Mouse (Mus musculus): ENCODE measurements around the gene Gm44805. TPM values are rescaled to one million over a fixed set of nuclear protein-coding genes. Genes with fewer than 3 reads are reported as not detected.
"Not testable (repeated sequence)": the region's sequence is repeated elsewhere in the genome, so short reads cannot be mapped to it uniquely, and the experiment has no call there.

Gm44805 gene
- polyA plus RNA-seq, 1 experiment from 2014 or later: not detected

DNA sequence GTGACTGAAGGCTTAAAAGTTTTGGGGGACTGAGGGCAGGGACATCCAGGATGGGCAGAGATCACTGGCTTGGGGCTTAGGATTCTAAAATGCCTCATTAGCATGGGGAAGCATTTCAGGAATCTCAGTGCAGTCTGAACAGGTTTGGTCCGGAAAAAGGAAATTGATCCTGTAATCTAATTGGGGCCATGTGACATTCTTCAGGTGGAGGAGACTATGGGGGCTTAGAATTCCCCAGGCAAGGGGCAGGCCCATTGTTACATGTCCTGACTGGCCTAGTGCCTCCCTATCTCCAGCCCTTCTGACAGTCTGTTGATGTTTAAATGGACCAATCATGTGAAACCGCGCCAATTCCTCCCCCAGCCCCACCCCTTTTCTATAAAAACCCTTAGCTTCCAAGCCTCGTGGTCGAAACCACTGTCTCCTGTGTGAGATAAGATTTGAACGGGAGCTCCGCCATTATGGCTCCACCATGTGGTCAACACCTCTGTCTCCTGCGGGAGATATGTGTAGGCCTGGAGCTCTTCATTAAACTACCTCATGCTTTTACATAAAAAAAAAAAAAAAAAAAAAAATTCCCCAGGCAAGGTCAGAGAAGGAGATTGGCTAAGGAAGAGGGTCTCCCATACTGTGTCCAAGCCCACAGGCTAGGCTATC is 5.8 kb upstream of the Gm44805 start:
- not testable (repeated sequence) for H3K4me3 ChIP-seq; H3K4me1 ChIP-seq (replicated peaks); H3K27me3 ChIP-seq; H3K27ac ChIP-seq (replicated peaks); H3K36me3 ChIP-seq; H3K9ac ChIP-seq; H3K9me3 ChIP-seq; ATAC-seq (ENCODE audit: low read depth); H3K4me2 ChIP-seq
- 80% methylated on average over 8 of the region's 8 CpGs for WGBS

DNA sequence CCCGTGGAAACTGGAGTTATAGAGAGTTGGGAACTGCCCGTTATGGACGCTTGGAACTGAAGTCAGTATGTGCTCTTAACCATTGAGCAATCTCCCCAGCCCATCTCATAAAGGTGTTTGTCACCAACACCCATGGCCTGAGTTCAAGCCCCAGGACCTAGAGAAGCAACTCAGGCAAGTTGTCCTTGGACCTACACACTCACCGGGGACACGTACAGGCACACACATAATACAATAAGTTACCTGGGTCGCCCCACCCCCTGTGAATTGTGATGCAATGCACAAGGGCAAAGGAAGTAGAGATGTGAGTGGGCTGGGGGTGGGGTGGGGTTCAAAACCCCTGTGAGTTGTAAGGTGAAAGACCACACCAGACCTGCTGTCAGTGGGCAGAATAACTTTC is 5.3 kb upstream of the Gm44805 start:
- H3K4me1 ChIP-seq (replicated peaks): no peaks in the 10 kb centered on the region
- H3K27me3 ChIP-seq: no peaks in the 10 kb centered on the region
- no peak overlapping the region for H3K9ac ChIP-seq
- 92% methylated on average over 6 of the region's 6 CpGs for WGBS
- H3K4me3 ChIP-seq: no peak overlapping the region
- no peak overlapping the region for H3K27ac ChIP-seq (replicated peaks)
- no peaks in the 10 kb centered on the region for H3K9me3 ChIP-seq
- H3K36me3 ChIP-seq: no peaks in the 10 kb centered on the region
- ATAC-seq (ENCODE audit: low read depth): no peak
- H3K4me2 ChIP-seq: no peak overlapping the region

- Histone ChIP-seq H3K9me3 (no peaks in the 10 kb centered on the region), H3K4me1 (replicated peaks) (no peaks in the 10 kb centered on the region), H3K27me3 (no peaks in the 10 kb centered on the region), H3K4me2 (no peak overlapping the region), H3K36me3 (no peaks in the 10 kb centered on the region), H3K4me3 (no peak overlapping the region), H3K27ac (replicated peaks) (no peak overlapping the region), H3K9ac (no peak overlapping the region)
- ATAC-seq (ENCODE audit: low read depth): no peak
- WGBS: 67% methylated on average over 4 of the region's 4 CpGs
These were observed 4.2 kb upstream of the Gm44805 start for GRCm38 (mm10) chr7:19685374-19685773.

GRCm38 (mm10) chr7:19683771-19684201 is 2.6 kb upstream of the Gm44805 start:
- Histone ChIP-seq H3K9ac (no peak overlapping the region), H3K27me3 (no peaks in the 10 kb centered on the region), H3K4me2 (no peak overlapping the region), H3K4me3 (no peak overlapping the region), H3K27ac (replicated peaks) (no peak overlapping the region), H3K36me3 (no peaks in the 10 kb centered on the region), H3K4me1 (replicated peaks) (no peaks in the 10 kb centered on the region), H3K9me3 (no peaks in the 10 kb centered on the region)
- ATAC-seq (ENCODE audit: low read depth): no peak
- 91% methylated on average over 6 of the region's 6 CpGs for WGBS

DNA sequence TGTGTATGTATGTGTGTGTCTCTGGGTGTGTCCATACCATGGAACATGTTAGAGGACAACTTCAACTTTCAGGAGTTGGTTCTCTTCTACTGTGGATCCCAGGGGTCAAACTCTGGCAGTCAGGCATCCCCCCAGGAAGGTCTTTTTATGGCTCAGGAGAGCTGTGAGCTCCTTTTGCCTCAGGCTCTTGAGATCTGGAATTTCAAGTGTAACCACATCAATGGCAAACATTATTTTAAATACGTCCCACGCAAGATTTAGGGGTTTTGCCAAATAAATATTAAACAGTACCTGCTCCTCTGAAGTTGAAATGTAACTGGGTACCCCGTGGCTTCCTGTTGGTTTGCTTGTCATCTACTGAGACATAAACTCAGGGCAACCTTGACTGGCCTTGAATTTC is 1.8 kb upstream of the Gm44805 start:
- Histone ChIP-seq H3K9me3 (no peaks in the 10 kb centered on the region), H3K27ac (replicated peaks) (no peak overlapping the region), H3K4me1 (replicated peaks) (no peaks in the 10 kb centered on the region), H3K4me3 (no peak overlapping the region), H3K9ac (no peak overlapping the region), H3K36me3 (no peaks in the 10 kb centered on the region), H3K4me2 (no peak overlapping the region), H3K27me3 (no peaks in the 10 kb centered on the region)
- no peak for ATAC-seq (ENCODE audit: low read depth)
- WGBS: 81% methylated on average over 3 of the region's 3 CpGs

- no peak overlapping the region for H3K4me2 ChIP-seq
- no peaks in the 10 kb centered on the region for H3K4me1 ChIP-seq (replicated peaks)
- no peak for ATAC-seq (ENCODE audit: low read depth)
- no peak overlapping the region for H3K9ac ChIP-seq
- H3K9me3 ChIP-seq: no peaks in the 10 kb centered on the region
- no peaks in the 10 kb centered on the region for H3K27me3 ChIP-seq
- H3K27ac ChIP-seq (replicated peaks): no peak overlapping the region
- 82% methylated on average over 2 of the region's 2 CpGs for WGBS
- no peaks in the 10 kb centered on the region for H3K36me3 ChIP-seq
- H3K4me3 ChIP-seq: no peak overlapping the region
These were observed 521 bp downstream of the Gm44805 start for GRCm38 (mm10) chr7:19680702-19681101.

DNA sequence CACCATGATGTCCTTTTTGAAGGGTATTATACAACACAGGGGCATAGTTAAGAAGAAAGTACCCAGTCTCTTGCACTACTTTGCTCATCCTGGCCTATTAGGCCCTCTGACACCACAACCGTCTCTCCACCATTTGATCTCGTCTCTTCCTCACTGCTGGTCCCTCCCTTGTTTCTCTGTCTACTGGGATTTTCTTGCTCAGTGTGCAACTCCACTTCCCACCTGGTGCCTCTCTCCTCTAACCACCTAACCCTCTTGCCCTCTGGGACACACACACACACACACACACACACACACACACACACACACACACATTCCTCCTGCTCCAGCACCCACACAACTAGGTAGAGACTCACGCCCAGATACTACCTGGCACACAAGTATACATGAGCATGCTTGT is 2.3 kb downstream of the Gm44805 start:
- Histone ChIP-seq H3K9me3 (no peaks in the 10 kb centered on the region), H3K4me2 (no peak overlapping the region), H3K27me3 (no peaks in the 10 kb centered on the region), H3K4me1 (replicated peaks) (no peaks in the 10 kb centered on the region), H3K4me3 (no peak overlapping the region), H3K36me3 (no peaks in the 10 kb centered on the region), H3K9ac (no peak overlapping the region), H3K27ac (replicated peaks) (no peak overlapping the region)
- WGBS: 90% methylated on average over 3 of the region's 3 CpGs
- no peak for ATAC-seq (ENCODE audit: low read depth)

DNA sequence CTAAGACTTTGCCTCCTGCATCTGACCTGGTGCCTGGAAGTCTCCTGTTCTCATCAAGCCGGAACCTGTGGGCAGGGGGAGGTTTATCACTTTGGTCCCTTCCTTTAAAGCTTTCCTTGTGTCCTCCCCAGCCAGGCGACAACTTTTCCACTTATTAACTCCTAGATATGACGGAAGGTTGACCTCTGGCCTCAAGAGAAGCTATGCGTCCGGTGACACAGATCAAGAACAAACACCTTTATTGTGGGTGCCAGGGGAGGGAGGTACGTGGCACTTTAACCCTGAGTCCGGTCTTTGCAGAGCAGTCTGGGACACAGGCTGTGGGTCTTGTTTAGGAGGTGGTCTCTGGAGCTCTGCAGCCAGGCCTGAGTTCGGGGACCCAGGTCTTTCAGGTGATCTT is 3.4 kb downstream of the Gm44805 start, which contains the start of gene Apoc2:
TSS of gene Apoc2 (minus strand) at position 70 of the 400 bp plus-strand sequence.
- Histone ChIP-seq H3K4me2 (no peak within 1 kb of the TSS), H3K36me3 (no peaks in the 10 kb centered on the region), H3K27me3 (no peaks in the 10 kb centered on the region), H3K27ac (replicated peaks) (no peak within 1 kb of the TSS), H3K9me3 (no peaks in the 10 kb centered on the region), H3K9ac (no peak within 1 kb of the TSS), H3K4me1 (replicated peaks) (no peaks in the 10 kb centered on the region), H3K4me3 (no peak within 1 kb of the TSS)
- 75% methylated on average over 8 of the region's 8 CpGs for WGBS
- no peak for ATAC-seq (ENCODE audit: low read depth)

- WGBS: 63% methylated on average over 1 of the region's 1 CpGs
- no peaks in the 10 kb centered on the region for H3K4me1 ChIP-seq (replicated peaks)
- H3K27me3 ChIP-seq: no peaks in the 10 kb centered on the region
- H3K9me3 ChIP-seq: no peaks in the 10 kb centered on the region
- no peak overlapping the region for H3K9ac ChIP-seq
- H3K36me3 ChIP-seq: no peaks in the 10 kb centered on the region
- H3K4me3 ChIP-seq: no peak overlapping the region
- ATAC-seq (ENCODE audit: low read depth): no peak
- no peak overlapping the region for H3K27ac ChIP-seq (replicated peaks)
- no peak overlapping the region for H3K4me2 ChIP-seq
These were observed 4.6 kb downstream of the Gm44805 start for GRCm38 (mm10) chr7:19676662-19677061.

- H3K4me2 ChIP-seq: no peak overlapping the region
- WGBS: 87% methylated on average over 10 of the region's 10 CpGs
These were observed 5.4 kb downstream of the Gm44805 start for GRCm38 (mm10) chr7:19675824-19676223.

GRCm38 (mm10) chr7:19673083-19673699 is 8.0 kb downstream of the Gm44805 start:
- H3K27ac ChIP-seq (replicated peaks): no peak overlapping the region
- H3K4me3 ChIP-seq: no peak overlapping the region
- no peaks in the 10 kb centered on the region for H3K36me3 ChIP-seq
- H3K4me1 ChIP-seq (replicated peaks): peaks cover 5% of the 10 kb centered on the region; the same call in 1 of the 2 replicates
- H3K4me2 ChIP-seq: no peak overlapping the region
- H3K27me3 ChIP-seq: no peaks in the 10 kb centered on the region
- WGBS: 73% methylated on average over 14 of the region's 14 CpGs
- no peak for ATAC-seq (ENCODE audit: low read depth)
- H3K9me3 ChIP-seq: no peaks in the 10 kb centered on the region
- no peak overlapping the region for H3K9ac ChIP-seq

More at GRCm38 (mm10) chr7:19675824-19676223, 5.4 kb downstream of the Gm44805 start:
- no peak for ATAC-seq (ENCODE audit: low read depth)
- Histone ChIP-seq H3K9me3 (no peaks in the 10 kb centered on the region), H3K4me3 (no peak overlapping the region), H3K9ac (no peak overlapping the region), H3K4me1 (replicated peaks) (no peaks in the 10 kb centered on the region), H3K27me3 (no peaks in the 10 kb centered on the region), H3K27ac (replicated peaks) (no peak overlapping the region), H3K36me3 (no peaks in the 10 kb centered on the region)

GRCm38 (mm10) chr7:19671511-19671910 is 9.7 kb downstream of the Gm44805 start:
- H3K9ac ChIP-seq: no peak overlapping the region
- no peak overlapping the region for H3K4me3 ChIP-seq
- H3K36me3 ChIP-seq: no peaks in the 10 kb centered on the region
- H3K4me1 ChIP-seq (replicated peaks): peaks cover 5% of the 10 kb centered on the region
- ATAC-seq (ENCODE audit: low read depth): no peak
- no peaks in the 10 kb centered on the region for H3K9me3 ChIP-seq
- H3K27ac ChIP-seq (replicated peaks): no peak overlapping the region
- WGBS: 69% methylated on average over 10 of the region's 10 CpGs
- H3K27me3 ChIP-seq: no peaks in the 10 kb centered on the region
- H3K4me2 ChIP-seq: no peak overlapping the region
